Mouse (Mus musculus) embryo, embryonic 10.5 days (tissue): ENCODE data around the gene Exph5.

Experiments used
- DNase-seq: peaks from one replicate; pipeline ENCODE4 v3.0.0-alpha.2; 2015; ENCODE audit warnings: low spot score

The Exph5 gene

DNA sequence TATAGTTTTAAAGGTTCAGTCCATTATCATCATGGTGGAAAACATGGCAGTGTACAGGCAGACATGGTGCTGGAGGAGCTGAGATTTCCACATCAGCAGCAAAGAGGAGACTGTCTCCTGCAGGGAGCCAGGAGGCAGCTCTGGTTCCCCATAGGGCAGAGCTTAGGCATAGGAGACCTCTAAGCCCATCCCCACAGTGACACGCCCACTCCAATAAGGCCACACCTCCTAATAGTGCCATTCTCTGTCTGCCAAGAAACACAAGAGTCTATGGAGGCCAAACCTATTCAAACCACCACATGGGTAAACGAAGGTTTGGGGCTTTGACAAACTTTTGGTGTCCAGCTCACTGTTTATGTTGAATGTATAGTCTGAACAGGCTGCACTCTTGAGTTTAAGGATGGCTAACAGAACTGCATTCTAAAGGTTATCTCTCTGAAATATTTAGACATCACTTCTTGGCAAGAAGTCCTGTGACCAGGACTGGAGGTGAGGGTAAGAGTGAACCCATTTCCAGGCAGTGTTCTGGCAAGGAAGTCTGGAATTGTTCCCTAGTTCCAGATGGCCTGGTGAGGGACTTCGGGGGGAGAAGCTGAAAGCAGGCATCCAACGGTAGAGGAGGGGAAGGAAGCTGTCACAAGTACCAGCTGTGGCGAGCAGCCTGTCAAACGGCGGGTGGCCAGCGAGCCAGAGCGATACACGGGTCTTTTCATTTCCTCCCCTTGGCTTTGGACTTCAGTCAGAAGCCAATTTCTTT, 19.6 kb downstream of the Exph5 start:
- DNase-seq = no peak

- DNase-seq = no peak
Observed at GRCm38 (mm10) chr9:53321683-53322082, 20.2 kb downstream of the Exph5 start.

DNA sequence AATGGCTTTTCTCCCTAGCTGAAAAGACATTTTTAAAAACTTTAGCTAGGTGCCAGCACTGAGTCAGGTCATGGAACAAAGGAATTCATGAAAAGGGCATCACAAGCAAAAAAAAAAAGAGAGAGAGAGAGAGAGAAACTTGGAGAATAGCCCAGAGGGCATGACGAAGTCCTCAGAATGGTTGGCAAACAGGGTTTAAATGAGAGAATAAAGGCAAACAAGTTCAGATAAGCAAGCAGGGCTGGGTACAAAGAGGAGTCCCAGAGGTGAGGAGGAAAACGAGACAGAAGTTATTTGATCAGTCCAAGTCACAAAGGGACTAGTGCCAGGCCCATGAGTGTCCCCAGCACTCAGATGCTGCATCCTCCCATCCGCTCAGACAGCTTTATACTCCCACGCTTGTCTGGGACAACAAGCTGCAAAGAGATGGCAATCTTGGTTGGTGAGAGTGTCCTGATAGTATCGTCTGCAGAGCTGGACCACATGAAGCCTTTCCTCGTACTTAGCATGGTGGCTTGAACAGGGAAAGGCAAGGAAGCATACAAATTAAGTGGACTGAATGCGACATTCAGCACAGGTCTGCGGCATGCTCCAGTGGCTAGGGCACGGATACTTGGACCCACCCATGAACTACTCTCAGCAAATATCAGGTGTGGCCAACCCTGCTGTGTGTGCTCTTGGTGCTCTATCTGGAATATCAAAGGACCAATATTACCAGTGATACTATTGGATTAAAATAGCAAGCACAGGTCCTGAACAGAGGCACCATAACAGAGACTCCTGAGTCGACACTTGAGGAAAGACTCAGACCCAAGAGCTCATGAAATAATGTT, 22.2 kb downstream of the Exph5 start:
- DNase-seq = no peak

DNA sequence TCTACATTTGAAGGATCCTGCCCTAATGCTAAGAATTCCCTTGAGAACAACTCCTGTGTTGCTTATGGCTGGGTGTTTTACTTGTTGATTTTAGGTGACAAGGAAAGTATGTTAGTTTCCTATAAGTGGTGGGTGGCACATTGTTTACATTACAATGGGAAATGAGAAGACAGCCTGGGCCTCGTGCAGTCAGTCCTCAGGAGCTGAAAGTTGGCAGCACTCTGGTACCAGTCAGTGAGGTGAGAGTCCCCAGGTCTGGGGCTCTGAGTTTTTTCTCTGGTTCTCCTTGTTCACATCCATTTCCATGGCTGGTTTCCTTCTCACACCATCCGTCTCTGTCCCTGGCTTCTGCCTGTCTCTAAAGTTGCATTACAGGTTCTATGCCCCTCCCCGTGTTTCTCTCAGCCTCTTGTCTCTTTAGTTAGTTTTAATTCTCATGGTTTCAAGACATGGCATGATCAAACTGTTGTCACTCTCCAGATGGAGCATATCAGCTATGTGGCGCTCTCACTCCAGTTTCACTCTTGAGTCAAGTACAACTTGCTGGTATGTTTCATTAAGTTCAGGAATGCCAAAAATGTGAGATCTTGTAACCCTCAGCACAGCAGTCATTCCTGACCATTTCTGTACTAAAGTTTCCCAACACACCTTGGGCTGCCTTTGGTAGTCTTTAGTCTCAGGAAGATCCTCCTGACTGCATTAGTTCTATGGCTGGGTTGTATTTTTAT, 24.1 kb downstream of the Exph5 start:
- peak; percentile 36 for DNase-seq

DNA sequence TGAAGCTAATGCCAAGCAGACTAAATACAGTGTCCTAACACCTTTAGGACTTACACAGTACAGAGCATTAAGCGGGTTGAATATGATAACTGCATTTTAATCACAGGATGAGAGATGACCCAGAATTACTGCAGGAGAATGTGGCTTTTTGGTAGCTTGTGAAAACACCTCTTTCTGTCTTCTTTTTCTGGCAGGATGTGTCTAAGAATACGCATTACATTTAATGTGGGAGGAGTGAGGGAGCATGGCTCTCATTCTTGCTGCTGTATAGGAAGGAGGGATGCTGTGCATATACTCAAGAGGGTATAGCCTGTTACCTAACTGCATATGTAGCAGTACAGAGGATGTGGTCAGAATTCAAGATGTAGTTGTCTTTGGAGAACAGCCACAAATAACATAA, 26.7 kb downstream of the Exph5 start:
- DNase-seq = no peak

DNA sequence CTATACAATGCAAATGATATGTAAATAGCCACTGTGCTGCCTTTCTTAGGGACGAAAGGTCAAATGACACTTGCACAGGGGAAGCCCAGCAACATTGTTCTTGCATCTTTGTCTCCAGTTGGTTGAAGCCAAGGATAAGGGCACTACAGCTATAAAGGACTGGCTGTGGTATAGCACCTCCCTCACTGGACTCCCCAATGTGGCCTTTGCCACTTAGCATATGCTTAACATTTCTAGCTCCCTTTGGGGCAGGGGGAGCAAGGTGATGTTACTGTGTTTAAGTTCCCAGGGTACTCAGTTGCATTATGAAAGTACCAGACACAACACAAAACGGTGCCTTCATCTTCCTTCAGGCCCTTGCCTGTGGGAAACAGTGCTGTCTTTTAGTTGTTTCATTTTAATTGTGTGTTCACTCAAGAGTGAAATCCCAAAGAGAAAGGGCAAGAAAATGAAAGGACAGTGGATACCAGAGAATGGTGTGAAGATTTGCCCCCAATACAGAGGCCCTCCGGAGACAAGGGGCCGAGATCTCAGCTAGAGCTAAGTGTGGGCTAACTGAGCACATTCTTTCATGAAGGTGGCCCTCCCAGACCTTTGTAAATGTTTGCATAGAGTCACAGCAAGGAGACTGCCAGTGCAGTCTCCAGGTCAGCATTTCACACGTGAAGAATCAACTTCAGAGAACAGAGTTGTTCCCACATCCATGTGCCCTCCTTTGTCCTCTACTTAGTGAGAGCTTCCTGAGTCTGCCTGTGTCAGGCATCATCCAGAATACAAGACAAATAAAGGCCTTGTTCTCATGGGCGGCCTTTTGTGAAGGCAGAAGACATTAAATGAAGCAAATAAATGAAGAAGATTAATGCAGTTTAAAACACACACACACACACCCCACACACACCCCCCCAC, 28.1 kb downstream of the Exph5 start:
- DNase-seq = peak; percentile 26

- no peak for DNase-seq
Observed at GRCm38 (mm10) chr9:53330247-53330646, 28.8 kb downstream of the Exph5 start.

DNA sequence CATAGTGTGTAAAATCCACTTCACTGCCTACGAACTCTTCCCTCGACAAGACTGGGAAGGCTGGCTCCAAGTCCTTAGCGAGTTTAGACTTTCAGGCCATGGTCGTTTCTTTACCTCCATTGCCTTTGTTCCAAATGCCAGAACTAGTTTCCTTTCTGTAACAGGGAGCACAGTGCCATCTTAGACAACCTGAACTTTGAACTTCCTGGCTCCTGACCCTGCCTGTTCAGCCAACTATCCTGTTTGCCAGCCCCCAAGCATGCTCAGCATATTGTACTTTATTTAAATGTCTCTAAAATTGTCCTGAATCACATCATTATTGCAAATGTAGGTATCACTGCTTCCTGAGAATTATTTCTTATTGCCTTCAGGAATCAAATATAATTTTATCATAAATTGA, 32.0 kb downstream of the Exph5 start:
- no peak for DNase-seq

DNA sequence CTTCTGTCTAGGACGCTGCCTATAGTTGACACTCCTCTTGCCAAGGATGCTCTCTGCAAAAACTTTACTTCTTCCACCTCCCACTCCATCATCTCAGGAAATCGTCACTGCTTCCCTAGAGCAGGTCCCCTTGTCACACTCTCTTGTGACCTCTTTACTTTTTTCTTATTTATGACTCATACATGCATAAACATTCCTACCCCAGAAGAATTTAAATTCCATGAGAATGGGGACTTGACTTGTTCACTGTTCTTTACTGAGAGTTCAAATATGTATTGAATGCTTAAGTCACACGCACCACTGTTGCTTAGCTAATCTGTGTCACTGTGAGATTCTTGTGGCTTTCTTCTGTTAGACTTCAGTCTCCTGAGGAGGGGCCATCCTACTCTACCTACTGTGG, 33.7 kb downstream of the Exph5 start:
- no peak for DNase-seq

- no peak for DNase-seq
Observed at GRCm38 (mm10) chr9:53339603-53340002, 38.1 kb downstream of the Exph5 start.

DNA sequence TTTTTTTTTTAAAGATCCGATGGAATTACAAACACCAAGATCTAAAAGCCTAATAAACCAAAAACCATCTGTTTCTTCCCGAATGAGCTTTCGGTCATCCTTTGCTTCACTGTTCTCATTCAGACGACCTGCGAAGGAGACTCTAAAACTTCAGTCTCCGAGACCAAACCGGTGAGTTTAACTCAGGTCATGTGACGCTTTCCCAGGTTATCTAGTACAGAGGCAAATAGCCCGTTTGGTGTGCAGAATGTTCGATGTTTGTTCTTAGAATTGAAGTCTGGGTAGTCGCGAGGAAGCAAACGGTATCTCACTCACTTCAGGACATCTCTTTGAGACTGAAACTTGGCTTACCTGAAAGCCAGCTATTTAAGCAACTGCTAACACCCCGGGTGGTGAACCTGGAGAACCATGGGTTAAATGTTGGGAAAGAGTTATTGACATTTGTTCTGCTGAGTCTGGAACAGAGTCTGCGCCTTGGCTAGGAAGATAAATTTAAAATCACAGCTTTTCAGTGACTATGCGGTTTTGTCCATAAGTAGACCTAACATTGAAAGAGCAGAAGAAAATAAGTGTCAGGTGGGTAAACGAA, 39.0 kb downstream of the Exph5 start:
- DNase-seq = peak; percentile 20

- DNase-seq = peak; percentile 58
Observed at GRCm38 (mm10) chr9:53340969-53341368, 39.5 kb downstream of the Exph5 start.

GRCm38 (mm10) chr9:53341981-53342380, 40.5 kb downstream of the Exph5 start:
- no peak for DNase-seq

- DNase-seq = no peak
Observed at GRCm38 (mm10) chr9:53344646-53345432, 43.4 kb downstream of the Exph5 start.

- DNase-seq = no peak
Observed at GRCm38 (mm10) chr9:53345728-53346127, 44.3 kb downstream of the Exph5 start.

- no peak for DNase-seq
Observed at GRCm38 (mm10) chr9:53346402-53346801, 44.9 kb downstream of the Exph5 start.

GRCm38 (mm10) chr9:53349211-53349610, 47.7 kb downstream of the Exph5 start:
- no peak for DNase-seq

DNA sequence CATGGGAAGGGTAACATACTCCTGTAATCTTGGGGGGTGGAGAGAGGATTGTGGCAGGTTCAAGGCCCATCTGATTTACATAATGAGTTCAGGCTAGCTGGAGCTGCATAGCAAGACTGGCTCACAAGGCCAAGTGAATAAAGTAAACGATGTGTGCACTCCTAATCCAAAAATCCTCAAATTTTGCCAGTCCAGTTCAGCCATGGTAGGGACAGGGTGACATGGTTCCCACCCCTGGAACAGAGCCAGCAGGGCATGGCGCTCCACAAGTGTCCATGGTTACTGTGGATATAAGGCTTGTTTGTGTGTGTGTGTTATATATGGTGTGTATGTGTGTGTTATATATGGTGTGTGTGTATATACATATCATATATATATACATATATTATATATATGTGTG, 48.9 kb downstream of the Exph5 start:
- DNase-seq = no peak

DNA sequence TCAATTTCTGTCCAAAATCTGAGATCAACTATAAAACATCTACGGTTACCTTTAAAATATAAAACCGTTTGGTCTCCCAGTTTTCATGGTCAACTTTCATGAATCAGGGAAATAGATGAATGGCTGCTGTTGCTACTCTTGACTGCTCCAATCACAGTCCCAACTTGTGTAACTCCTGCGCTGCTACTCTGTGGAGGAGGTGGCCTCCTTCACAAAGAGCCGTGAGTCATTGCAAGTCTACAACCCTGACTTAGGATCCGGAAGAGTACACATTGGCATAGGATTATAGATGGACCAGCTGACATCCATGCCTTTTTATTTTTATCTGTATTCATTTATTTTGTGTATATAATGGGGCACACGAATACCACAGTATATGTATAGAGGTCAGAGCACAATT, 50.4 kb downstream of the Exph5 start:
- no peak for DNase-seq

GRCm38 (mm10) chr9:53353161-53353560, 51.7 kb downstream of the Exph5 start:
- no peak for DNase-seq
